Mouse (Mus musculus): ENCODE data around the gene Foxp3. TPM values are rescaled to one million over a fixed set of nuclear protein-coding genes. Genes with fewer than 3 reads are reported as not detected.
A peak's percentile ranks its signal among the peaks of the same experiment; 100 is the strongest.

Gene Foxp3
- total RNA-seq, 2 experiments from 2014 or later: 0.11 TPM; not detected in 1

DNA sequence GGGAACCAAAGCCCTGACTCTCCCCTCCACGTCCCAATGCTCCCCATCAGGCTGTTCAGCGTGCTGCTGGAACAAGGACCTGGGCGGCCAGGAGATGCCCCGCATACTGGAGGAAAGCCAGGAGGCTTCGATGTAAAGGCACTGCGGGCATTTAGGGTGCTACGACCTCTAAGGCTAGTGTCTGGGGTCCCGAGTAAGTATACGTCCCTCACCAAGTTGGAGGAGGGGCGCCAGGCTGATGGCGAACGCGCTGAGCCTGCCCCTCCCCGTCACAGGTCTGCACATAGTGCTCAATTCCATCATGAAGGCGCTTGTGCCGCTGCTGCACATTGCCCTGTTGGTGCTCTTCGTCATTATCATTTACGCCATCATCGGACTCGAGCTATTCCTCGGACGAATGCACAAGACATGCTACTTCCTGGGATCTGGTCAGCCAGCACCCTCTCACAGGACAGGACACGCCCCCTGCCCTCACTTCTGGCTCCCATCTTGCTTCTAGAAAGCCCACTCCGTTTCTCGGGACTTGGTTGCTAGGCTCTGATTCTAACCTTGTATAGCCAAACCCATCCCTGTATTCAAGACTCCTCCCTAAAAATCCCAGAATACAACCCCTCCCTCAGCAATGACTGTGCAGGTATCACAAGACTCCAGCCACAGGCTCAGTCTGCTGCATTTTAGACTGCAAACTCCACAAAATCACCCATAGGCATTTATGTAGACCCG lies 37.3 kb downstream of the Foxp3 start:
- DNase-seq (ENCODE audit: low spot score): no peak

DNA sequence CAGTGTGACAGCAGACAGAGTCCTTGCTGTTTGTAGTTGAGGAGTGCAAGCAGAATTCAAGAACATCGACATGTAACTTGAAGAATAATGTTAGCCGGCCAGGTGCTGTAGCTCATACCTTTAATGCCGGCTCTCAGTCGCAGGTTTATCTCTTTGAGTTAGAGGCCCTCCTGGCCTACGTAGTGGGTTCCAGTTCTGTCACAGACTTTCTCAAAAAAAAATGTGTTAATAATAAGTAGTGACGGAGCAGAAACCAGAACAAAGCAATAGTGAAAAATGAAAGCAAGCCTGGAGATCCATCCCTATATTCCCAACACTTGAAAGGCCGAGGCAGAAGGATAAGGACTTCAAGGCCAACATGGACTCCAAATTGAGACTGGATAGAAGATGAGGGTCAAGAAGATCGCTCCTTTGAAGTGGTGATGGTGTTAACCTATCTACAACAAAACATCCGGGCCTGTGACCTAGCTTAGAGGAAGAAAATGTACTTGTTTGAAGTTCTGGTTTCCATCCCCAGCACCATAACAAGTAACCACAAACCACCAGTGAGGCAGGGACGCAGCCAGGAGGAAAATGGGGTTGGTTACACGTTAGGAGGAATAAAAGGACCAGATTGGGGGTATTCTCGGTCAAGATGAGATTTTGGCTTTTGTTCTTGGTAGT lies 44.6 kb downstream of the Foxp3 start:
- DNase-seq (ENCODE audit: low spot score): no peak

DNA sequence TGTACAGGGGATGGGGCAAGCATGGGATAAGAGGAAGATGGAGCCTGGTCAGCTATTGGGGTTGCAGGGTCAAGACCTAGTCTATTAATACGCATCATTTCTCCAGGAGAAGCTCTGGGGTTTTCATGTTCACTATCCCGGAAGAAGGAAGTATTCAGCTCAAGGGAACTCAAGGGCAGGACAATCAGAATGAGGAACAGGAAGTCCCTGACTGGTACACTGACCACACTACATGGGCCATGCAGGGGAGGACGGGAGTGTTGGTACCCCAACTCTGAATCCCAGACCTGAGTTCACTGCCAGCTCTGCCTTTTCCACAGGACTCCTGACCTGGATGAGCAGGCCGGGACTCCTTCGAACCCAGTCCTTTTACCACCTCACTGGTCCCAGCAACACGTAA lies 59.1 kb downstream of the Foxp3 start:
- DNase-seq (ENCODE audit: low spot score): no peak

DNA sequence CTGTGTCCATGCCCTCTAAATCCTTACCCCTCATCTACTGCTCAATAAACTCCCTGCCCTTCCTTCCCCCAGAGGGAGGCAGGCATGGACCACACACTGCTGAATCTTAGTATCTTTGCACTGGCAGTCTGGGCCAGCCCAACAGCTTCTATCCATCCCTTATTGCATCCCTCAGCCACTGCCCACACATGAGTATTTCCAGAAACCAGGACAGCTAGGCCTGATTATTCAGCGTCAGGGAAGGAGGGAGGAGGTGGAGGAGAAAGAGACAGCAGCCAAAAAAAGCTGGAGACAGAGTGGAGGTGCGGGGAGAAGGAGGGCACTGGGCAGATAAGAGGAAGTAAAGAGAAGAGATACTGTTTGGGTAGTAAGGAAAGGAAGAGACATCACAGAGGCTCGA lies 61.7 kb downstream of the Foxp3 start:
- no peak for DNase-seq (ENCODE audit: low spot score)

DNA sequence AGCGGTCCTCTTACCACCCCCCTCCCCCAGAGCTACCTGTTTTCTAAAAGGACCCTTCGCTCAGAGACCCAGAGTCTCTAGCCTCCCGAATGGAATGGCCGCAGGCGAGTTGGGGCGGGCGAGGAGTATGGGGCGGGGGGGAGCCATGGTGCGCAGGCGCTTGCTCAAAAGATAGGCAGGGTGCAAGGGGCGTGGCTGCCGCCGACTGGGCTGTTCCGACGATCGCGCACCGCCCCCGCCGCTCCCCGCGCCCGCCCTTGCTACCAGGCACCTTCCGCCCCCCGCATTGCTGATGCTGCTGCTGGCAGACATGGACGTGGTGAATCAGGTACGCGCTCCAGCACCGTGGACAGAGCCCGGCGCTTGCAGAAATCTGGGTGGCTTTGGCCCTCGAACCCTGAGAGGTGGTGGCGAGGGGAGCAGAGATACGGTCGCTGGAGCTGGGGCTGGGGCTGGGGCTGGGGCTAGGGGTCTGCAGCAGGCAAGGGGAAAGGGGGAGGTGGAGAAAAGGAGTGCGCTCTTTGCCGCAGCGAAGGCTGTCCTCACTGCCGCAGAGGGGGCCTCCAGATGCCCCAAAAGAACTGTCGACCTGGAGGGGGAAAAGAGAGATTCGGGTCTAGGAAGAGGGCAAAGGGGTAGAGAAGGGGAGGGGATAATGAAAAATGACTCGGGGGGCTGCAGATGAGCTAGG lies 65.1 kb downstream of the Foxp3 start, which contains the start of gene Syp:
TSS of gene Syp (plus strand) at position 71 of the 691 bp plus-strand sequence.
- peak; percentile 39 for DNase-seq (ENCODE audit: low spot score)

DNA sequence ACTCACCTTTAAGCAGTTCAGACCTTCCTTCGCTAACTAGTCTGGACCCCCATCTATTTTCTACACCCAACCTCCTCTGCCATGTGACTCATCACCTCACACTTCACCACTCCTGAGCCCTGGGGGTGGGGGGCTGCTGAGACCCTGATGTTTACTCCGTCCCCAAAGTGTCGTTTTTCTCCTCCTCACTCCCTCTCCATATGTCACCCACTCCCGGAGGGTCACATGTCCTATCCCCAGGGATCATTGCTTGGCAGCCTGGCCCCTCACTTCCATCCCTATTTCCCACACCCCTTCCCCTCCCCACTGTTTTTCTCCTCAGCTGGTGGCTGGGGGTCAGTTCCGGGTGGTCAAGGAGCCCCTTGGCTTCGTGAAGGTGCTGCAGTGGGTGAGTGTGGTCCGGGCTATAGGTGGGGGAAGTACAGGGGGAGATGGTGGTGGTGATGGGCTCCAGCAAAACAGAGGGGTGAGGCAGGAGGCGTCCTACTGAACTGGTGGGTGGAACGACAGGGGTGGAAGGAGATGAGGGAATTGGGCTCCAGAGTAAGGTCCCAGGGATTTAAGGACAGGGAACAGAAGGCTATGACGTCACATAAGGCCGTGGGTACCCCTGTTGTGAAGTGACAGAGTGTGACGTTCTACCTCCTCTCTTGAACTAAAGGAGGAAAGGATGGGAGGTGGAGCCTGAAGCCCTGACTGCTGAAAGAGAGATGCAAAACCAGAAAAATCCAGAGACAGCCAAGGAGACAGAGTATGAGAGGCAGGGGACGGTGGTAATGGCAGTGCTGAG lies 66.3 kb downstream of the Foxp3 start:
- no peak for DNase-seq (ENCODE audit: low spot score)

DNA sequence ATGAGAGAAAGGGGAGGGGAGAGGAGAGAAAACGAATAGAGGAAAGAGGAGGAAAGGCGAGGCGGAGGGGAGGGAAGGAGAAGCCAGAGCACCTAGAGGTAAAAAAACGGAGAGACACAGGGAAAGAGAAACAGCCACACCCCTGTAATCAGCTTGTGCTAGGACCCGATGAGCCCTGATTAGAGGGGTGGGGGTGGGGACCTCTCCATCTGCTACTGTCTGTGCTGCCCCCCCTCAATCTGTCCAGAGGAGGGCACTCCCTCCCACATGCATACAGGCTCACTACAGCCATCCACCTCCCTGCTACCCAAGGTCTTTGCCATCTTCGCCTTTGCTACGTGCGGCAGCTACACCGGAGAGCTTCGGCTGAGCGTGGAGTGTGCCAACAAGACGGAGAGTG lies 67.3 kb downstream of the Foxp3 start:
- DNase-seq (ENCODE audit: low spot score): no peak

Other genes with a start within 250 kb of the Foxp3 start
- gene Usp27x, start 197.8 kb upstream of the Foxp3 start, total RNA-seq (2021): under 1 TPM; 0.16 to 0.33 TPM
- 1 to 10 TPM; 3.1 to 3.9 TPM for gene Ppp1r3f, start 639 bp downstream of the Foxp3 start, total RNA-seq (2021)
- gene Ccdc22, start 31.9 kb downstream of the Foxp3 start, total RNA-seq (2021): 10 to 100 TPM; 10.6 to 12.4 TPM
- not detected for gene Cacna1f, start 33.4 kb downstream of the Foxp3 start, total RNA-seq (2021)
- 1 to 10 TPM; 1.4 to 1.5 TPM for gene Syp, start 64.8 kb downstream of the Foxp3 start, total RNA-seq (2021)
- gene Prickle3, start 83.6 kb downstream of the Foxp3 start, total RNA-seq (2021): 10 to 100 TPM; 10.8 to 26.5 TPM
- gene Plp2, start 97.7 kb downstream of the Foxp3 start, total RNA-seq (2021): 10 to 100 TPM; 30.3 to 35.0 TPM
- gene Magix, start 107.6 kb downstream of the Foxp3 start, total RNA-seq (2021): 10 to 100 TPM; 30.6 to 33.7 TPM
- gene Gpkow, start 123.5 kb downstream of the Foxp3 start, total RNA-seq (2021): 10 to 100 TPM; 14.3 to 15.0 TPM
- gene Wdr45, start 140.7 kb downstream of the Foxp3 start, total RNA-seq (2021): 10 to 100 TPM; 32.4 to 37.1 TPM
- under 1 TPM in 1 of 2 experiments, not detected in 1; 0.45 TPM for gene Gm45208, start 148.6 kb downstream of the Foxp3 start, total RNA-seq (2021)
- gene Praf2, start 154.8 kb downstream of the Foxp3 start, total RNA-seq (2021): 1 to 10 TPM; 5.0 to 5.6 TPM
- under 1 TPM; 0.34 to 0.50 TPM for gene Ccdc120, start 177.3 kb downstream of the Foxp3 start, total RNA-seq (2021)
- 1 to 10 TPM; 7.9 to 9.2 TPM for gene Tfe3, start 188.9 kb downstream of the Foxp3 start, total RNA-seq (2021)
- gene Gripap1, start 216.1 kb downstream of the Foxp3 start, total RNA-seq (2021): 10 to 100 TPM; 16.7 to 19.5 TPM
- gene Kcnd1, start 248.6 kb downstream of the Foxp3 start, total RNA-seq (2021): under 1 TPM in 1 of 2 experiments, not detected in 1; 0.12 TPM